Mouse (Mus musculus) heart, postnatal 0 days (tissue): Measurements from ENCODE around the gene Resp18.

ENCODE experiments used
- CTCF ChIP-seq: IDR thresholded peaks from 2 replicates; pipeline ENCODE4 v1.5.1; 2016; ENCODE audit warnings: antibody characterized with exemption, control low read depth, low read depth
- EP300 ChIP-seq: IDR thresholded peaks from 2 replicates; pipeline ENCODE4 v1.6.1; 2016; ENCODE audit warnings: antibody characterized with exemption, low read depth

GRCm38 (mm10) chr1:75254625-75255013 lies 23.6 kb downstream of the Resp18 start:
- TF ChIP-seq EP300 (no peak), CTCF (no peak)
